ENCODE assay signal across 7 mouse cellular contexts in the genomic region with DNA sequence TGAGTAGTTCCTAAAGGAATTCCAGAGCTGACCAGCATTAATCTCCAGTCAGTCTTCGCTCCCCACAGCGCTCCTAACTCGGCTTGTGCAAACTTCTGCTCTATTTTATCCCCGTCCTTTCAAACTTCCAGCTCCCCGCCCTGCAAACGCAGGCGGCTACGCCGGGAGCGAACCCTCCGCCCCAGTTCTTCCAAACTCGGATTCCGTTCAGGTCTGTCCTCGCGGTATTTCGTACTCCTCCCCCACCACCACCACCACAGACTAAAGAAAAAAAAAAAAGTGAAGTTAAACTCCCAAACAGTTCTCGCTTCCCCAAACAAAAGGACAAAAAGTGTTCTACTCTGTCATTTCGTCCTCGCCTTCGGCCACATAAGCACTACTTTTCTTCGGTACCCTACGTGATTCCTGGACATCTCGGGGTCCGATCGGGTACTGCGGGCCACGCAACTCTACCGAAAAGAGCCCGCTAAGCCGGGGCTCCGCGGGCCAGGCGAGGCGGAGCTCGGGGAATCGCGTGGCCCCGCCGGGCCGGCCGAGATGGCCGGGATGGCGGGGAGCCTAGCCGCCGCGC. TPM values are rescaled to one million over a fixed set of nuclear protein-coding genes. Genes with fewer than 3 reads are reported as not detected.
A peak's percentile ranks its signal among the peaks of the same experiment; 100 is the strongest.
DNase-seq lines count a peak whose midpoint lies in the region; ATAC-seq and TF ChIP-seq lines count a peak whose summit lies in the region.

No protein-coding gene starts in this region.

- peak overlapping the region; percentile 40 for H3K4me2 ChIP-seq in limb, embryonic 11.5 days (ENCODE audit: low read depth, severe bottlenecking)
- peak overlapping the region; percentile 68 for H3K4me2 ChIP-seq in midbrain, embryonic 11.5 days

- no peak for TF ChIP-seq RAD21 in MEL (IDR thresholded peaks at IDR 0.05; ENCODE audit: low read depth, low read length)

- TF ChIP-seq POLR2A in MEL (IDR thresholded peaks at IDR 0.05; ENCODE audit: control insufficient read depth in 1 of 2, insufficient read depth in 1 of 2, low read depth in 1 of 2, low read length in 2 of 2, poor library complexity in 1 of 2), result peak in 1 of 2 experiments; percentile 68; a peak in 3 of 4 replicates
- TF ChIP-seq POLR2A in brain, embryonic 14.5 days (IDR thresholded peaks at IDR 0.05; ENCODE audit: borderline replicate concordance, extremely low read depth, insufficient read depth, insufficient read length, poor library complexity, severe bottlenecking), result no peak

- peaks cover 0 to 23% of the 10 kb centered on the region in 2 experiments; a peak in 3 of 4 replicates for H3K36me3 ChIP-seq in MEL (ENCODE audit: control insufficient read depth in 1 of 2, insufficient read depth in 2 of 2, low read length in 2 of 2)
- peaks cover 5% of the 10 kb centered on the region for H3K36me3 ChIP-seq in forebrain, embryonic 10.5 days (replicated peaks)
- H3K36me3 ChIP-seq in limb, embryonic 11.5 days (ENCODE audit: control insufficient read depth, insufficient read depth, low read length), result no peaks in the 10 kb centered on the region
- no peaks in the 10 kb centered on the region for H3K36me3 ChIP-seq in midbrain, embryonic 11.5 days (ENCODE audit: control insufficient read depth, insufficient read depth, low read length)

- intact Hi-C loops in heart, postnatal 25 days (cut with DNase I), result loop anchor here (2.0 kb wide), 4 partner anchors 175 to 561 kb away; no protein-coding TSS in a partner anchor

- WGBS in forebrain, embryonic 10.5 days, result under 1% methylated on average over 46 of the region's 46 CpGs
- 0% methylated on average over 37 of the region's 46 CpGs for WGBS in limb, embryonic 11.5 days
- WGBS in midbrain, embryonic 11.5 days, result under 1% methylated on average over 46 of the region's 46 CpGs

- H3K27ac ChIP-seq in MEL (ENCODE audit: control insufficient read depth, low read depth, low read length), result peak overlapping the region; percentile 92
- peak overlapping the region; percentile 99 for H3K27ac ChIP-seq in forebrain, embryonic 10.5 days
- H3K27ac ChIP-seq in limb, embryonic 11.5 days (replicated peaks; ENCODE audit: low read depth, low read length), result peak overlapping the region; percentile 99
- peak overlapping the region; percentile 99 for H3K27ac ChIP-seq in midbrain, embryonic 11.5 days (ENCODE audit: low read depth, low read length)

- peaks cover 42% of the 10 kb centered on the region for H3K79me2 ChIP-seq in MEL (ENCODE audit: control insufficient read depth, insufficient read depth, low read length, poor library complexity)

- H3K9me3 ChIP-seq in MEL (replicated peaks; ENCODE audit: insufficient read depth, low read length), result no peaks in the 10 kb centered on the region
- no peaks in the 10 kb centered on the region for H3K9me3 ChIP-seq in forebrain, embryonic 10.5 days
- H3K9me3 ChIP-seq in limb, embryonic 11.5 days (ENCODE audit: control insufficient read depth, low read length), result no peaks in the 10 kb centered on the region
- no peaks in the 10 kb centered on the region for H3K9me3 ChIP-seq in midbrain, embryonic 11.5 days (ENCODE audit: control insufficient read depth, low read length)

- TF ChIP-seq CTCF in MEL (IDR thresholded peaks at IDR 0.05 in 2 of 3, conservative IDR thresholded peaks at IDR 0.05 in 1 of 3; ENCODE audit: control insufficient read depth in 1 of 3, insufficient read depth in 1 of 3, low read depth in 2 of 3, low read length in 3 of 3, poor library complexity in 1 of 3, severe bottlenecking in 1 of 3), result no peak
- no peak for TF ChIP-seq CTCF in brain, embryonic 14.5 days (IDR thresholded peaks at IDR 0.05; ENCODE audit: borderline replicate concordance, extremely low read depth, insufficient read depth, insufficient read length)

- no peaks in the 10 kb centered on the region for H3K27me3 ChIP-seq in MEL (ENCODE audit: control insufficient read depth in 1 of 2, insufficient read depth in 2 of 2, low read length in 2 of 2)
- no peaks in the 10 kb centered on the region for H3K27me3 ChIP-seq in forebrain, embryonic 10.5 days (ENCODE audit: poor library complexity, severe bottlenecking)
- no peaks in the 10 kb centered on the region for H3K27me3 ChIP-seq in limb, embryonic 11.5 days (ENCODE audit: control insufficient read depth, insufficient read depth, low read length)
- no peaks in the 10 kb centered on the region for H3K27me3 ChIP-seq in midbrain, embryonic 11.5 days (ENCODE audit: control insufficient read depth, insufficient read depth, low read length)

- H3K9ac ChIP-seq in MEL (ENCODE audit: control insufficient read depth, low read depth, low read length, poor library complexity, severe bottlenecking), result peak overlapping the region; percentile 91
- peak overlapping the region; percentile 99 for H3K9ac ChIP-seq in limb, embryonic 11.5 days (ENCODE audit: low read length)
- H3K9ac ChIP-seq in midbrain, embryonic 11.5 days (ENCODE audit: low read length), result peak overlapping the region; percentile 100

- H3K4me3 ChIP-seq in MEL (ENCODE audit: control insufficient read depth in 1 of 2, insufficient read depth in 1 of 2, low read depth in 2 of 2, low read length in 2 of 2), result peak overlapping the region; percentile 81 to 85
- peak overlapping the region; percentile 88 for H3K4me3 ChIP-seq in forebrain, embryonic 10.5 days
- H3K4me3 ChIP-seq in limb, embryonic 11.5 days (ENCODE audit: low read depth, low read length), result peak overlapping the region; percentile 91
- H3K4me3 ChIP-seq in midbrain, embryonic 11.5 days (ENCODE audit: low read depth, low read length), result peak overlapping the region; percentile 99

- peaks cover 0 to 7% of the 10 kb centered on the region in 2 experiments; a peak in 3 of 4 replicates for H3K4me1 ChIP-seq in MEL (ENCODE audit: control insufficient read depth in 1 of 2, insufficient read depth in 2 of 2, low read length in 2 of 2)
- peaks cover 48% of the 10 kb centered on the region for H3K4me1 ChIP-seq in forebrain, embryonic 10.5 days
- H3K4me1 ChIP-seq in limb, embryonic 11.5 days (ENCODE audit: control insufficient read depth, insufficient read depth, low read length), result peaks cover 4% of the 10 kb centered on the region; the same call in 1 of the 2 replicates
- peaks cover 20% of the 10 kb centered on the region for H3K4me1 ChIP-seq in midbrain, embryonic 11.5 days (ENCODE audit: control insufficient read depth, insufficient read depth, low read length)

- no peak for ATAC-seq in limb, embryonic 11.5 days (ENCODE audit: insufficient number of reproducible peaks, low FRiP score, low TSS enrichment, low read depth)
- ATAC-seq in midbrain, embryonic 11.5 days (ENCODE audit: low FRiP score), result no peak

- TF ChIP-seq EP300 in MEL (IDR thresholded peaks at IDR 0.05; ENCODE audit: low read depth in 1 of 2, low read length in 2 of 2), result 0 out of 4 replicates have a peak, but pooled peaks of 1 of the 2 experiments have one; percentile 4

- peak; percentile 87 for DNase-seq in MEL (ENCODE audit: low read depth, low spot score)
- peak; percentile 67 for DNase-seq in brain, embryonic 14.5 days (ENCODE audit: low read depth)
- DNase-seq in forebrain, embryonic 10.5 days (ENCODE audit: extremely low spot score, low spot score), result peak; percentile 60
- DNase-seq in heart, postnatal 25 days (ENCODE audit: low spot score), result peak; percentile 56
- peak; percentile 81 for DNase-seq in limb, embryonic 11.5 days (ENCODE audit: low spot score)
- DNase-seq in midbrain, embryonic 11.5 days (ENCODE audit: low spot score, missing footprints), result peak; percentile 95
- peak; percentile 71 to 73 for DNase-seq in spleen, postnatal 10 days (ENCODE audit: low spot score in 2 of 2)

TF ChIP-seq in MEL, 35 proteins besides CTCF, POLR2A, EP300 and RAD21:
- TF ChIP-seq MYB (IDR thresholded peaks at IDR 0.05; ENCODE audit: low read depth, low read length) (no peak), GABPA (IDR thresholded peaks at IDR 0.05; ENCODE audit: low read depth, low read length) (no peak), TBP (IDR thresholded peaks at IDR 0.05; ENCODE audit: low read depth, low read length) (peak; percentile 80), CHD2 (IDR thresholded peaks at IDR 0.05; ENCODE audit: low read length) (peak; percentile 94), ETS1 (IDR thresholded peaks at IDR 0.05; ENCODE audit: low read depth, low read length) (peak; percentile 32; the same call in 1 of the 2 replicates), ZNF384 (IDR thresholded peaks at IDR 0.05; ENCODE audit: low read depth, low read length) (peak; percentile 95), TCF12 (IDR thresholded peaks at IDR 0.05; ENCODE audit: low read depth, low read length) (peak; percentile 37; the same call in 1 of the 2 replicates), NELFE (IDR thresholded peaks at IDR 0.05; ENCODE audit: low read depth, low read length) (peak; percentile 61), TAL1 (IDR thresholded peaks at IDR 0.05; ENCODE audit: low read length) (no peak), SIN3A (IDR thresholded peaks at IDR 0.05; ENCODE audit: low read length) (peak; percentile 54; the same call in 1 of the 2 replicates), MYC (IDR thresholded peaks at IDR 0.05; ENCODE audit: low read depth, low read length) (0 out of 2 replicates have a peak, but pooled peaks have one; percentile 12), E2F4 (IDR thresholded peaks at IDR 0.05; ENCODE audit: borderline replicate concordance, low read depth, low read length) (no peak), MXI1 (IDR thresholded peaks at IDR 0.05; ENCODE audit: low read depth, low read length) (peak; percentile 7; the same call in 1 of the 2 replicates)
TF ChIP-seq in MEL: peak in this region for 9.

RNA-seq across cellular contexts. Expression of gene Qk, which starts 1.6 kb away (rescaled TPM):
- total RNA-seq in MEL (2012; rRNA removed), result 58.4 and 61.5 TPM in 2 replicates
- polyA plus RNA-seq in MEL (2012; ENCODE audit: insufficient read depth in 1 of 2, insufficient read length in 2 of 2, low read depth in 1 of 2, low replicate concordance in 2 of 2, missing spikeins in 1 of 2), result 1,000 to 10,000 TPM in 1 of 2 experiments, 100 to 1,000 TPM in 1; 128 to 1,938 TPM
- 203 and 234 TPM in 2 replicates for polyA plus RNA-seq in brain, embryonic 14.5 days (2012; rRNA removed)
- polyA plus RNA-seq in forebrain, embryonic 10.5 days (2016; fragmentation: Nextera tagmentation; extraction: Ambion mirVana), result 40.5 and 47.0 TPM in 2 replicates
- 100 to 1,000 TPM; 444 to 447 TPM for total RNA-seq in heart, postnatal 25 days (2021)
- 35.7 and 39.2 TPM in 2 replicates for polyA plus RNA-seq in limb, embryonic 11.5 days (2014; fragmentation: Nextera tagmentation; extraction: Ambion mirVana)
- 63.2 and 73.7 TPM in 2 replicates for polyA plus RNA-seq in midbrain, embryonic 11.5 days (2014; fragmentation: Nextera tagmentation; extraction: Ambion mirVana)
